Mouse (Mus musculus) liver, adult 2 months (tissue): ENCODE measurements around the gene Cbx3.

ENCODE experiments used
- CTCF ChIP-seq: fragments of 200-500 bp; IDR thresholded peaks from 2 replicates; pipeline ENCODE4 v1.5.1; 2011; ENCODE audit warnings: low read depth, low read length, control low read depth
- POLR2A ChIP-seq: fragments of 200-500 bp; IDR thresholded peaks from 2 replicates; pipeline ENCODE4 v1.6.1; 2011; ENCODE audit warnings: low read length, control low read depth; ENCODE audit not compliant: insufficient read depth; ENCODE audit errors: extremely low read depth

- no peak for TF ChIP-seq POLR2A
- no peak for TF ChIP-seq CTCF
Measured at GRCm38 (mm10) chr6:51485646-51486045, 15.5 kb downstream of the Cbx3 start.
